Mouse (Mus musculus) megakaryocyte, embryonic 14.5 days (primary cell): Measurements from ENCODE around the gene Klk1b24.
"Not testable (repeated sequence)": the region's sequence is repeated elsewhere in the genome, so short reads cannot be mapped to it uniquely, and the experiment has no call there.

Experiments
- FLI1 ChIP-seq: IDR thresholded peaks from 2 replicates; pipeline ENCODE4 v1.6.1; 2012; ENCODE audit warnings: low read length, inconsistent platforms, mixed read lengths
- GATA1 ChIP-seq: IDR thresholded peaks from 3 replicates; pipeline ENCODE4 v1.6.1; 2012; ENCODE audit warnings: mixed read lengths, low read length, inconsistent platforms, borderline replicate concordance

GRCm38 (mm10) chr7:44186516-44186915 lies 1.5 kb upstream of the Klk1b24 start:
- TF ChIP-seq GATA1, FLI1: not testable (repeated sequence)
